Mouse (Mus musculus) MEL (cell line): Measurements from ENCODE around the gene Xab2.

Experiments used
- BHLHE40 ChIP-seq: IDR thresholded peaks from 2 replicates; pipeline ENCODE4 v1.6.1; 2012; ENCODE audit warnings: low read depth, mild to moderate bottlenecking, inconsistent platforms, low read length, improper control_type of control experiment, borderline replicate concordance
- CHD1 ChIP-seq: IDR thresholded peaks from 2 replicates; pipeline ENCODE4 v1.6.1; 2012; ENCODE audit warnings: low read depth, mild to moderate bottlenecking, inconsistent platforms, low read length, improper control_type of control experiment
- CTCF ChIP-seq, 3 experiments: IDR thresholded peaks in 2 of 3; conservative IDR thresholded peaks in 1 of 3; 2 replicates each; pipeline ENCODE4 v1.5.1; 2011 to 2012; ENCODE audit warnings: low read length in 3 of 3, low read depth in 2 of 3, mild to moderate bottlenecking in 2 of 3, improper control_type of control experiment in 1 of 3, inconsistent platforms in 1 of 3, mixed read lengths in 1 of 3, moderate library complexity in 1 of 3; ENCODE audit not compliant: control insufficient read depth in 1 of 3, insufficient read depth in 1 of 3, poor library complexity in 1 of 3, severe bottlenecking in 1 of 3
- EP300 ChIP-seq, 2 experiments: IDR thresholded peaks; 2 replicates each; pipeline ENCODE4 v1.6.1; 2011; ENCODE audit warnings: improper control_type of control experiment in 2 of 2, low read length in 2 of 2, low read depth in 1 of 2, mild to moderate bottlenecking in 1 of 2
- GABPA ChIP-seq: IDR thresholded peaks from 2 replicates; pipeline ENCODE4 v1.6.1; 2012; ENCODE audit warnings: low read depth, mild to moderate bottlenecking, inconsistent platforms, low read length, improper control_type of control experiment, moderate library complexity
- MAZ ChIP-seq: IDR thresholded peaks from 2 replicates; pipeline ENCODE4 v1.6.1; 2012; ENCODE audit warnings: low read depth, mild to moderate bottlenecking, inconsistent platforms, low read length, improper control_type of control experiment
- NELFE ChIP-seq: IDR thresholded peaks from 2 replicates; pipeline ENCODE4 v1.6.1; 2011; ENCODE audit warnings: low read depth, low read length, improper control_type of control experiment
- POLR2A ChIP-seq, 2 experiments: IDR thresholded peaks; 2 replicates each; pipeline ENCODE4 v1.6.1; 2011 to 2012; ENCODE audit warnings: low read length in 2 of 2, mild to moderate bottlenecking in 2 of 2, control low read depth in 1 of 2, improper control_type of control experiment in 1 of 2, low read depth in 1 of 2, moderate library complexity in 1 of 2; ENCODE audit not compliant: control insufficient read depth in 1 of 2, insufficient read depth in 1 of 2, poor library complexity in 1 of 2
- POLR2AphosphoS5 ChIP-seq: IDR thresholded peaks from 2 replicates; pipeline ENCODE4 v1.6.1; 2012; ENCODE audit warnings: low read depth, borderline replicate concordance, mild to moderate bottlenecking, inconsistent platforms, low read length, moderate library complexity, mixed read lengths
- TAL1 ChIP-seq: IDR thresholded peaks from 2 replicates; pipeline ENCODE4 v1.6.1; 2012; ENCODE audit warnings: mild to moderate bottlenecking, inconsistent platforms, low read length, moderate library complexity, mixed read lengths
- ZMIZ1 ChIP-seq: IDR thresholded peaks from 2 replicates; pipeline ENCODE4 v1.6.1; 2012; ENCODE audit warnings: low read depth, mild to moderate bottlenecking, inconsistent platforms, low read length, improper control_type of control experiment, moderate library complexity
- ZNF384 ChIP-seq: IDR thresholded peaks from 2 replicates; pipeline ENCODE4 v1.6.1; 2012; ENCODE audit warnings: low read depth, mild to moderate bottlenecking, inconsistent platforms, low read length, improper control_type of control experiment

GRCm38 (mm10) chr8:3645804-3646203, 24.7 kb upstream of the Xab2 start:
- TF ChIP-seq CTCF (IDR thresholded peaks at IDR 0.05 in 2 of 3, conservative IDR thresholded peaks at IDR 0.05 in 1 of 3; ENCODE audit: control insufficient read depth in 1 of 3, insufficient read depth in 1 of 3, low read depth in 2 of 3, low read length in 3 of 3, poor library complexity in 1 of 3, severe bottlenecking in 1 of 3), result peak; percentile 37 to 64 (median 58)
- TF ChIP-seq EP300 (IDR thresholded peaks at IDR 0.05; ENCODE audit: low read depth in 1 of 2, low read length in 2 of 2), result no peak
- TF ChIP-seq POLR2A (IDR thresholded peaks at IDR 0.05; ENCODE audit: control insufficient read depth in 1 of 2, insufficient read depth in 1 of 2, low read depth in 1 of 2, low read length in 2 of 2, poor library complexity in 1 of 2), result no peak
- no peak for TF ChIP-seq TAL1
- no peak for TF ChIP-seq NELFE
- TF ChIP-seq ZNF384, result no peak
- TF ChIP-seq POLR2AphosphoS5, result no peak
- no peak for TF ChIP-seq ZMIZ1
- no peak for TF ChIP-seq GABPA
- no peak for TF ChIP-seq MAZ
- no peak for TF ChIP-seq CHD1
- TF ChIP-seq BHLHE40, result no peak
